Mouse (Mus musculus) testis, adult 2 months (tissue): ENCODE measurements around the gene Evi2a.

Experiments
- CTCF ChIP-seq: fragments of 200-500 bp; IDR thresholded peaks from 2 replicates; pipeline ENCODE4 v1.5.1; 2012; ENCODE audit warnings: low read depth, mild to moderate bottlenecking, inconsistent platforms, low read length, moderate library complexity; ENCODE audit not compliant: control insufficient read depth, insufficient read depth, insufficient replicate concordance
- POLR2A ChIP-seq: fragments of 200-500 bp; IDR thresholded peaks from 2 replicates; pipeline ENCODE4 v1.6.1; 2012; ENCODE audit warnings: low read depth, mild to moderate bottlenecking, inconsistent platforms, low read length, moderate library complexity; ENCODE audit not compliant: control insufficient read depth

GRCm38 (mm10) chr11:79531485-79531884 is 1.1 kb upstream of the Evi2a start:
- TF ChIP-seq CTCF: no peak
- no peak for TF ChIP-seq POLR2A
